Mouse (Mus musculus): Measurements from ENCODE around the gene Dhx58. TPM values are rescaled to one million over a fixed set of nuclear protein-coding genes. Genes with fewer than 3 reads are reported as not detected.

Gene Dhx58
- total RNA-seq, 1 experiment = 2.3 TPM

- no peak for DNase-seq (ENCODE audit: low read depth, low spot score)
- H3K4me3 ChIP-seq (ENCODE audit: insufficient read depth in 1 of 2, low read depth in 1 of 2, low read length in 2 of 2, poor library complexity in 1 of 2, severe bottlenecking in 1 of 2) = no peak overlapping the region
- H3K4me1 ChIP-seq (ENCODE audit: control insufficient read depth in 2 of 2, insufficient read depth in 2 of 2, low read length in 2 of 2, poor library complexity in 1 of 2) = peaks cover 13 to 31% of the 10 kb centered on the region in 2 experiments
- in situ Hi-C loops (cut with MboI; ENCODE audit: low sequenced_read_pairs in 2 of 2, unreplicated experiment in 2 of 2) = no loop called here
- H3K36me3 ChIP-seq (ENCODE audit: control insufficient read depth, insufficient read depth, low read length, poor library complexity, severe bottlenecking) = peaks cover 14% of the 10 kb centered on the region
- H3K9ac ChIP-seq (ENCODE audit: insufficient read depth, low read depth, low read length, poor library complexity, severe bottlenecking) = no peak overlapping the region
- no peaks in the 10 kb centered on the region for H3K9me3 ChIP-seq (ENCODE audit: control insufficient read depth, insufficient read depth, low read depth, low read length)
- H3K27ac ChIP-seq (ENCODE audit: insufficient read depth, low read depth, low read length, poor library complexity, severe bottlenecking) = no peak overlapping the region
- TF ChIP-seq ZNF384 (IDR thresholded peaks at IDR 0.05; ENCODE audit: low read depth, low read length) (no peak), ZC3H11A (IDR thresholded peaks at IDR 0.05; ENCODE audit: borderline replicate concordance, low read depth, low read length) (no peak), CHD2 (IDR thresholded peaks at IDR 0.05; ENCODE audit: low read depth, low read length) (no peak), MAFK (IDR thresholded peaks at IDR 0.05; ENCODE audit: insufficient read depth, low read depth, low read length) (no peak), HCFC1 (IDR thresholded peaks at IDR 0.05; ENCODE audit: borderline replicate concordance, insufficient read depth, low read length) (no peak)
These were observed 17.9 kb upstream of the Dhx58 start for GRCm38 (mm10) chr11:100721776-100722492.

- H3K9ac ChIP-seq (ENCODE audit: insufficient read depth, low read depth, low read length, poor library complexity, severe bottlenecking) = no peak overlapping the region
- H3K4me1 ChIP-seq (ENCODE audit: control insufficient read depth in 2 of 2, insufficient read depth in 2 of 2, low read length in 2 of 2, poor library complexity in 1 of 2) = peaks cover 13 to 31% of the 10 kb centered on the region in 2 experiments
- peaks cover 17% of the 10 kb centered on the region for H3K36me3 ChIP-seq (ENCODE audit: control insufficient read depth, insufficient read depth, low read length, poor library complexity, severe bottlenecking)
- H3K9me3 ChIP-seq (ENCODE audit: control insufficient read depth, insufficient read depth, low read depth, low read length) = no peaks in the 10 kb centered on the region
- TF ChIP-seq ZNF384 (IDR thresholded peaks at IDR 0.05; ENCODE audit: low read depth, low read length) = no peak
- TF ChIP-seq CHD2 (IDR thresholded peaks at IDR 0.05; ENCODE audit: low read depth, low read length) = no peak
- no peak for TF ChIP-seq ZC3H11A (IDR thresholded peaks at IDR 0.05; ENCODE audit: borderline replicate concordance, low read depth, low read length)
- TF ChIP-seq MAFK (IDR thresholded peaks at IDR 0.05; ENCODE audit: insufficient read depth, low read depth, low read length) = no peak
- TF ChIP-seq HCFC1 (IDR thresholded peaks at IDR 0.05; ENCODE audit: borderline replicate concordance, insufficient read depth, low read length) = no peak
- no peak overlapping the region for H3K27ac ChIP-seq (ENCODE audit: insufficient read depth, low read depth, low read length, poor library complexity, severe bottlenecking)
- in situ Hi-C loops (cut with MboI; ENCODE audit: low sequenced_read_pairs in 2 of 2, unreplicated experiment in 2 of 2) = no loop called here
- DNase-seq (ENCODE audit: low read depth, low spot score) = no peak
- no peak overlapping the region for H3K4me3 ChIP-seq (ENCODE audit: insufficient read depth in 1 of 2, low read depth in 1 of 2, low read length in 2 of 2, poor library complexity in 1 of 2, severe bottlenecking in 1 of 2)
These were observed 17.2 kb upstream of the Dhx58 start for GRCm38 (mm10) chr11:100721254-100721653.

- Histone ChIP-seq H3K4me3 (ENCODE audit: insufficient read depth in 1 of 2, low read depth in 1 of 2, low read length in 2 of 2, poor library complexity in 1 of 2, severe bottlenecking in 1 of 2) (no peak overlapping the region), H3K4me1 (ENCODE audit: control insufficient read depth in 2 of 2, insufficient read depth in 2 of 2, low read length in 2 of 2, poor library complexity in 1 of 2) (peaks cover 11 to 31% of the 10 kb centered on the region in 2 experiments), H3K36me3 (ENCODE audit: control insufficient read depth, insufficient read depth, low read length, poor library complexity, severe bottlenecking) (peaks cover 24% of the 10 kb centered on the region), H3K9ac (ENCODE audit: insufficient read depth, low read depth, low read length, poor library complexity, severe bottlenecking) (no peak overlapping the region), H3K9me3 (ENCODE audit: control insufficient read depth, insufficient read depth, low read depth, low read length) (no peaks in the 10 kb centered on the region), H3K27ac (ENCODE audit: insufficient read depth, low read depth, low read length, poor library complexity, severe bottlenecking) (no peak overlapping the region)
- in situ Hi-C loops (cut with MboI; ENCODE audit: low sequenced_read_pairs in 2 of 2, unreplicated experiment in 2 of 2) = no loop called here
- no peak for DNase-seq (ENCODE audit: low read depth, low spot score)
- no peak for TF ChIP-seq HCFC1 (IDR thresholded peaks at IDR 0.05; ENCODE audit: borderline replicate concordance, insufficient read depth, low read length)
- TF ChIP-seq ZC3H11A (IDR thresholded peaks at IDR 0.05; ENCODE audit: borderline replicate concordance, low read depth, low read length) = no peak
- TF ChIP-seq CHD2 (IDR thresholded peaks at IDR 0.05; ENCODE audit: low read depth, low read length) = no peak
These were observed 16.3 kb upstream of the Dhx58 start for GRCm38 (mm10) chr11:100720345-100720744.

- Histone ChIP-seq H3K9ac (ENCODE audit: insufficient read depth, low read depth, low read length, poor library complexity, severe bottlenecking) (peak overlapping the region; percentile 7; the same call in 1 of the 2 replicates), H3K4me1 (ENCODE audit: control insufficient read depth in 2 of 2, insufficient read depth in 2 of 2, low read length in 2 of 2, poor library complexity in 1 of 2) (peaks cover 11 to 26% of the 10 kb centered on the region in 2 experiments), H3K4me3 (ENCODE audit: insufficient read depth in 1 of 2, low read depth in 1 of 2, low read length in 2 of 2, poor library complexity in 1 of 2, severe bottlenecking in 1 of 2) (peak overlapping the region in 1 of 2 experiments; percentile 28; a peak in 1 of 4 replicates), H3K27ac (ENCODE audit: insufficient read depth, low read depth, low read length, poor library complexity, severe bottlenecking) (no peak overlapping the region), H3K36me3 (ENCODE audit: control insufficient read depth, insufficient read depth, low read length, poor library complexity, severe bottlenecking) (peaks cover 25% of the 10 kb centered on the region), H3K9me3 (ENCODE audit: control insufficient read depth, insufficient read depth, low read depth, low read length) (no peaks in the 10 kb centered on the region)
- no peak for DNase-seq (ENCODE audit: low read depth, low spot score)
- in situ Hi-C loops (cut with MboI; ENCODE audit: low sequenced_read_pairs in 2 of 2, unreplicated experiment in 2 of 2) = no loop called here
- TF ChIP-seq ZC3H11A (IDR thresholded peaks at IDR 0.05; ENCODE audit: borderline replicate concordance, low read depth, low read length) = no peak
- TF ChIP-seq CHD2 (IDR thresholded peaks at IDR 0.05; ENCODE audit: low read depth, low read length) = no peak
- TF ChIP-seq MAFK (IDR thresholded peaks at IDR 0.05; ENCODE audit: insufficient read depth, low read depth, low read length) = no peak
- TF ChIP-seq ZNF384 (IDR thresholded peaks at IDR 0.05; ENCODE audit: low read depth, low read length) = no peak
- TF ChIP-seq HCFC1 (IDR thresholded peaks at IDR 0.05; ENCODE audit: borderline replicate concordance, insufficient read depth, low read length) = no peak
These were observed 15.8 kb upstream of the Dhx58 start for GRCm38 (mm10) chr11:100719893-100720292.
